Comparison of ENCODE assay signal across 11 mouse cellular contexts in the genomic region with DNA sequence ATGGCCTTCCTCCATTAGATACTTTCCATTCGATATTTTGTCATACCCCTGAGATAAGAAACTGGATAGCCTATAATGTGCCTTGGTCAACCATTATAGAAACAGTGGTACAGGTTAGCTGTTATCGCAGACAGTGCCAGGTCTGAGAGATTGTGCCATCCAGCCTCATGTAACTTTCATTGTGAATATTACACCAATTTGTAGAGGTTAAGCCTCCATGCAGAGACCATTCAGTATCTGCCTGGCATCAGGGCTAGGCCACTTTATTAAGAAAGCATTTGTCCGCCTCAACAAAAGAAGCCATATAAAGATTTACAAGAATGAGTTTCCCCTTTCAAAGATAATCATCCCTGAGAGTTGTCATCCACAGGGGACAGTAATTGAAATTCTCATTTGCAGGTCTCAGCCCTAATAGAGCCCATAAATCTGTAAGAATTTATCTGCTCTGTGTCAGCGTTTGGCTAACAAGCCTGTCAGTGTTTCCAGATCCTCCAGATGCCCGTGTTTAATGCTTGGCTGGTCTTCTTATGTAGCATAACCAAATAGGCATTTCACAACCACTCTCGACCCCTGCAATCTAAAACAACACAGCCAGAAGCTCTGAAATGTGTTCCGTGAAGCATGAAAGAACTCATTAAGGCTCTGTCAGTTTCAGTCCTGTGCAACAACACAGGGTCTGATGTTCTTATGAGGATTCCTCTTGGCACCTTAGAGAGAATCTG. TPM values are rescaled to one million over a fixed set of nuclear protein-coding genes. Genes with fewer than 3 reads are reported as not detected.
DNase-seq lines count a peak whose midpoint lies in the region; ATAC-seq and TF ChIP-seq lines count a peak whose summit lies in the region.
"Had no signal": no experiment of that assay in that cellular context is flagged by ENCODE, and none has a peak within 500 bp of the region (broad histone marks: within the 10 kb centered on the region; RNA-seq: fewer than 3 reads in every experiment).

No protein-coding gene starts in this region.

- ATAC-seq in limb, embryonic 11.5 days (ENCODE audit: insufficient number of reproducible peaks, low FRiP score, low TSS enrichment, low read depth) = 0 out of 2 replicates have a peak, but pooled peaks have one; percentile 51
- peak; percentile 89 for ATAC-seq in forebrain, embryonic 11.5 days (replicated peaks; ENCODE audit: low FRiP score)
- peak; percentile 85; the same call in 1 of the 2 replicates for ATAC-seq in kidney, postnatal 0 days (replicated peaks; ENCODE audit: low FRiP score, low read depth)
- ATAC-seq in frontal cortex, adult (ENCODE audit: low TSS enrichment) = no peak
- no peak for ATAC-seq in intestine, embryonic 16.5 days

- H3K36me3 ChIP-seq in limb, embryonic 11.5 days (ENCODE audit: control insufficient read depth, insufficient read depth, low read length) = no peaks in the 10 kb centered on the region
- no peaks in the 10 kb centered on the region for H3K36me3 ChIP-seq in limb, embryonic 10.5 days
- no peaks in the 10 kb centered on the region for H3K36me3 ChIP-seq in forebrain, embryonic 11.5 days (ENCODE audit: control insufficient read depth, insufficient read depth, low read length)
- H3K36me3 ChIP-seq in kidney, postnatal 0 days (ENCODE audit: insufficient read depth, low read length) = no peaks in the 10 kb centered on the region
- H3K36me3 ChIP-seq in intestine, embryonic 16.5 days (ENCODE audit: control insufficient read depth, insufficient read depth, low read length) = no peaks in the 10 kb centered on the region
- H3K36me3 ChIP-seq: liver, embryonic 13.5 days had no signal

- no peaks in the 10 kb centered on the region for H3K27me3 ChIP-seq in limb, embryonic 11.5 days (ENCODE audit: control insufficient read depth, insufficient read depth, low read length)
- H3K27me3 ChIP-seq in limb, embryonic 10.5 days (ENCODE audit: low read depth, poor library complexity, severe bottlenecking) = no peaks in the 10 kb centered on the region
- H3K27me3 ChIP-seq in forebrain, embryonic 11.5 days (ENCODE audit: control insufficient read depth, insufficient read depth, low read length) = no peaks in the 10 kb centered on the region
- H3K27me3 ChIP-seq in kidney, postnatal 0 days (ENCODE audit: insufficient read depth, low read length) = no peaks in the 10 kb centered on the region
- H3K27me3 ChIP-seq in intestine, embryonic 16.5 days (replicated peaks; ENCODE audit: control insufficient read depth, insufficient read depth, low read length) = no peaks in the 10 kb centered on the region
- H3K27me3 ChIP-seq: liver, embryonic 13.5 days had no signal

- DNase-seq in limb, embryonic 11.5 days (ENCODE audit: low spot score) = no peak
- DNase-seq in limb, embryonic 10.5 days (ENCODE audit: low spot score) = no peak
- no peak for DNase-seq in forebrain, embryonic 11.5 days (ENCODE audit: low spot score)
- peak; percentile 82 for DNase-seq in kidney, postnatal 0 days (ENCODE audit: low spot score)
- peak; percentile 46 for DNase-seq in retina, postnatal 7 days (ENCODE audit: low read depth, low spot score)
- no peak for DNase-seq in ovary, adult 18-20 months (ENCODE audit: low spot score)
- DNase-seq: cerebellum, adult 8-10 months; layer of hippocampus, adult 9-11 months; liver, embryonic 13.5 days had no signal

- H3K9me3 ChIP-seq in limb, embryonic 11.5 days (ENCODE audit: control insufficient read depth, low read length) = no peaks in the 10 kb centered on the region
- no peaks in the 10 kb centered on the region for H3K9me3 ChIP-seq in limb, embryonic 10.5 days (replicated peaks)
- H3K9me3 ChIP-seq in forebrain, embryonic 11.5 days (ENCODE audit: control insufficient read depth, low read length) = no peaks in the 10 kb centered on the region
- no peaks in the 10 kb centered on the region for H3K9me3 ChIP-seq in kidney, postnatal 0 days (replicated peaks; ENCODE audit: low read length)
- no peaks in the 10 kb centered on the region for H3K9me3 ChIP-seq in intestine, embryonic 16.5 days (ENCODE audit: control insufficient read depth, low read length)
- H3K9me3 ChIP-seq: liver, embryonic 13.5 days had no signal

- 45% methylated on average over 7 of the region's 7 CpGs for WGBS in limb, embryonic 11.5 days
- WGBS in limb, embryonic 10.5 days = 55% methylated on average over 7 of the region's 7 CpGs
- WGBS in forebrain, embryonic 11.5 days = 31% methylated on average over 7 of the region's 7 CpGs
- 29% methylated on average over 7 of the region's 7 CpGs for WGBS in kidney, postnatal 0 days
- WGBS in intestine, embryonic 16.5 days = 48% methylated on average over 7 of the region's 7 CpGs

- no peak for TF ChIP-seq CTCF in kidney, postnatal 0 days (IDR thresholded peaks at IDR 0.05; ENCODE audit: low read depth)

- no peak overlapping the region for H3K4me3 ChIP-seq in limb, embryonic 11.5 days (ENCODE audit: low read depth, low read length)
- H3K4me3 ChIP-seq in limb, embryonic 10.5 days = no peak overlapping the region
- no peak overlapping the region for H3K4me3 ChIP-seq in forebrain, embryonic 11.5 days (ENCODE audit: low read depth, low read length)
- H3K4me3 ChIP-seq in kidney, postnatal 0 days (replicated peaks; ENCODE audit: low read depth, low read length) = no peak overlapping the region
- no peak overlapping the region for H3K4me3 ChIP-seq in intestine, embryonic 16.5 days (ENCODE audit: low read length)
- H3K4me3 ChIP-seq: liver, embryonic 13.5 days had no signal

- no peak overlapping the region for H3K4me2 ChIP-seq in limb, embryonic 11.5 days (ENCODE audit: low read depth, severe bottlenecking)
- no peak overlapping the region for H3K4me2 ChIP-seq in forebrain, embryonic 11.5 days (ENCODE audit: low read depth, low read length, severe bottlenecking)
- no peak overlapping the region for H3K4me2 ChIP-seq in kidney, postnatal 0 days (ENCODE audit: low read length)
- H3K4me2 ChIP-seq in intestine, embryonic 16.5 days (ENCODE audit: low read depth, low read length) = no peak overlapping the region
- H3K4me2 ChIP-seq: liver, embryonic 13.5 days had no signal

- no peak overlapping the region for H3K9ac ChIP-seq in limb, embryonic 11.5 days (ENCODE audit: low read length)
- H3K9ac ChIP-seq in forebrain, embryonic 11.5 days (ENCODE audit: low read length) = no peak overlapping the region
- no peak overlapping the region for H3K9ac ChIP-seq in kidney, postnatal 0 days (ENCODE audit: low read depth, low read length)
- no peak overlapping the region for H3K9ac ChIP-seq in intestine, embryonic 16.5 days (ENCODE audit: low read depth, low read length)
- H3K9ac ChIP-seq: liver, embryonic 13.5 days had no signal

- 0 out of 2 replicates have a peak, but pooled peaks cover 3% of the 10 kb centered on the region for H3K4me1 ChIP-seq in limb, embryonic 11.5 days (ENCODE audit: control insufficient read depth, insufficient read depth, low read length)
- H3K4me1 ChIP-seq in limb, embryonic 10.5 days = 0 out of 2 replicates have a peak, but pooled peaks cover 3% of the 10 kb centered on the region
- H3K4me1 ChIP-seq in forebrain, embryonic 11.5 days (replicated peaks; ENCODE audit: control insufficient read depth, insufficient read depth, low read length) = 0 out of 2 replicates have a peak, but pooled peaks cover 4% of the 10 kb centered on the region
- H3K4me1 ChIP-seq in kidney, postnatal 0 days (replicated peaks; ENCODE audit: insufficient read depth, low read length) = no peaks in the 10 kb centered on the region; the same call in 1 of the 2 replicates
- H3K4me1 ChIP-seq in intestine, embryonic 16.5 days (ENCODE audit: control insufficient read depth, insufficient read depth, low read length) = no peaks in the 10 kb centered on the region
- H3K4me1 ChIP-seq: liver, embryonic 13.5 days had no signal

- H3K27ac ChIP-seq in limb, embryonic 11.5 days (replicated peaks; ENCODE audit: low read depth, low read length) = no peak overlapping the region
- no peak overlapping the region for H3K27ac ChIP-seq in limb, embryonic 10.5 days
- peak overlapping the region; percentile 37; the same call in 1 of the 2 replicates for H3K27ac ChIP-seq in forebrain, embryonic 11.5 days (ENCODE audit: low read depth, low read length)
- no peak overlapping the region for H3K27ac ChIP-seq in kidney, postnatal 0 days
- H3K27ac ChIP-seq in intestine, embryonic 16.5 days (ENCODE audit: low read length) = no peak overlapping the region
- H3K27ac ChIP-seq: liver, embryonic 13.5 days had no signal

RNA-seq across cellular contexts. Expression of a gene that starts 28.3 kb away (rescaled TPM):
- 0.13 and 0.20 TPM in 2 replicates for polyA plus RNA-seq in limb, embryonic 11.5 days (2014; fragmentation: Nextera tagmentation; extraction: Ambion mirVana)
- polyA plus RNA-seq in limb, embryonic 10.5 days (2016; fragmentation: Nextera tagmentation; extraction: Ambion mirVana) = 0.09 TPM in 1 of 2 replicates, not detected in the other
- polyA plus RNA-seq in forebrain, embryonic 11.5 days (2014; fragmentation: Nextera tagmentation; extraction: Ambion mirVana) = 0.31 and 0.36 TPM in 2 replicates
- 1.6 TPM in 2 replicates for polyA plus RNA-seq in kidney, postnatal 0 days (2015; fragmentation: Nextera tagmentation; extraction: Ambion mirVana)
- 0.16 and 0.22 TPM in 2 replicates for polyA plus RNA-seq in intestine, embryonic 16.5 days (2015; fragmentation: Nextera tagmentation; extraction: Ambion mirVana)

RNA-seq across cellular contexts. Expression of a gene that starts 28.4 kb away (rescaled TPM):
- polyA plus RNA-seq in limb, embryonic 11.5 days (2014; fragmentation: Nextera tagmentation; extraction: Ambion mirVana) = 10.1 and 10.6 TPM in 2 replicates
- polyA plus RNA-seq in limb, embryonic 10.5 days (2016; fragmentation: Nextera tagmentation; extraction: Ambion mirVana) = 9.5 and 10.2 TPM in 2 replicates
- polyA plus RNA-seq in forebrain, embryonic 11.5 days (2014; fragmentation: Nextera tagmentation; extraction: Ambion mirVana) = 12.9 TPM in 2 replicates
- polyA plus RNA-seq in kidney, postnatal 0 days (2015; fragmentation: Nextera tagmentation; extraction: Ambion mirVana) = 2.9 and 4.4 TPM in 2 replicates
- polyA plus RNA-seq in intestine, embryonic 16.5 days (2015; fragmentation: Nextera tagmentation; extraction: Ambion mirVana) = 5.8 and 6.3 TPM in 2 replicates

Comparison
In these comparisons a context has a peak if more than half of its experiments do, and no peak if none do; other contexts are left out.
1. ATAC-seq: peak in limb, embryonic 11.5 days (single experiment), forebrain, embryonic 11.5 days (single experiment) and kidney, postnatal 0 days (single experiment); none in frontal cortex, adult (single experiment) and intestine, embryonic 16.5 days (single experiment).
2. DNase-seq: peak in kidney, postnatal 0 days (single experiment) and retina, postnatal 7 days (single experiment); none in limb, embryonic 11.5 days (single experiment), limb, embryonic 10.5 days (single experiment), forebrain, embryonic 11.5 days (single experiment) and ovary, adult 18-20 months (single experiment).